Mouse (Mus musculus): ENCODE measurements around the gene Smtnl2. TPM values are rescaled to one million over a fixed set of nuclear protein-coding genes. Genes with fewer than 3 reads are reported as not detected.

Gene Smtnl2
- polyA plus RNA-seq, 1 experiment from 2014 or later: 8.9 TPM

GRCm38 (mm10) chr11:72366126-72366525 lies 45.4 kb downstream of the Smtnl2 start:
- H3K4me2 ChIP-seq: no peak overlapping the region
- no peaks in the 10 kb centered on the region for H3K36me3 ChIP-seq
- no peak for ATAC-seq (ENCODE audit: low read depth)
- no peaks in the 10 kb centered on the region for H3K9me3 ChIP-seq
- H3K4me3 ChIP-seq: no peak overlapping the region
- H3K4me1 ChIP-seq (replicated peaks): peaks cover 4% of the 10 kb centered on the region; the same call in 1 of the 2 replicates
- H3K27ac ChIP-seq (replicated peaks): no peak overlapping the region
- H3K27me3 ChIP-seq: no peaks in the 10 kb centered on the region
- 81% methylated on average over 9 of the region's 9 CpGs for WGBS
- H3K9ac ChIP-seq: no peak overlapping the region

GRCm38 (mm10) chr11:72364526-72364925 lies 47.0 kb downstream of the Smtnl2 start:
- Histone ChIP-seq H3K27ac (replicated peaks) (no peak overlapping the region), H3K4me3 (no peak overlapping the region), H3K27me3 (no peaks in the 10 kb centered on the region), H3K9ac (no peak overlapping the region), H3K4me1 (replicated peaks) (peaks cover 7% of the 10 kb centered on the region; the same call in 1 of the 2 replicates), H3K4me2 (no peak overlapping the region), H3K36me3 (no peaks in the 10 kb centered on the region), H3K9me3 (no peaks in the 10 kb centered on the region)
- ATAC-seq (ENCODE audit: low read depth): no peak
- 93% methylated on average over 5 of the region's 5 CpGs for WGBS

- Histone ChIP-seq H3K4me2 (no peak overlapping the region), H3K27me3 (no peaks in the 10 kb centered on the region), H3K27ac (replicated peaks) (no peak overlapping the region), H3K4me1 (replicated peaks) (peaks cover 7% of the 10 kb centered on the region; the same call in 1 of the 2 replicates), H3K9me3 (no peaks in the 10 kb centered on the region), H3K9ac (no peak overlapping the region), H3K4me3 (no peak overlapping the region), H3K36me3 (no peaks in the 10 kb centered on the region)
- WGBS: 82% methylated on average over 8 of the region's 8 CpGs
- ATAC-seq (ENCODE audit: low read depth): no peak
These were observed 47.8 kb downstream of the Smtnl2 start for GRCm38 (mm10) chr11:72363523-72364240.

- Histone ChIP-seq H3K4me2 (peak within 1 kb of the TSS; percentile 78), H3K9me3 (no peaks in the 10 kb centered on the region), H3K27ac (replicated peaks) (peak within 1 kb of the TSS; percentile 70), H3K36me3 (no peaks in the 10 kb centered on the region), H3K4me1 (replicated peaks) (peaks cover 7% of the 10 kb centered on the region; the same call in 1 of the 2 replicates), H3K4me3 (peak within 1 kb of the TSS; percentile 45), H3K9ac (peak within 1 kb of the TSS; percentile 75), H3K27me3 (no peaks in the 10 kb centered on the region)
- ATAC-seq (ENCODE audit: low read depth): no peak
- 34% methylated on average over 10 of the region's 10 CpGs for WGBS
These were observed 49.2 kb downstream of the Smtnl2 start, which contains the start of gene Tekt1 for GRCm38 (mm10) chr11:72362347-72362741. TSS of gene Tekt1 (minus strand) at chr11:72362442.

- Histone ChIP-seq H3K27me3 (no peaks in the 10 kb centered on the region), H3K4me1 (replicated peaks) (peaks cover 7% of the 10 kb centered on the region; the same call in 1 of the 2 replicates), H3K36me3 (no peaks in the 10 kb centered on the region), H3K9ac (peak overlapping the region; percentile 75), H3K27ac (replicated peaks) (peak overlapping the region; percentile 70), H3K4me3 (peak overlapping the region; percentile 45), H3K4me2 (peak overlapping the region; percentile 78), H3K9me3 (no peaks in the 10 kb centered on the region)
- WGBS: 9% methylated on average over 42 of the region's 42 CpGs
- ATAC-seq (ENCODE audit: low read depth): peak; percentile 94
These were observed 49.8 kb downstream of the Smtnl2 start for GRCm38 (mm10) chr11:72361385-72362346.

- no peaks in the 10 kb centered on the region for H3K9me3 ChIP-seq
- 26% methylated on average over 20 of the region's 20 CpGs for WGBS
- no peak for ATAC-seq (ENCODE audit: low read depth)
- H3K9ac ChIP-seq: 0 out of 2 replicates have a peak overlapping the region, but pooled peaks have one; percentile 8
- no peak overlapping the region for H3K4me3 ChIP-seq
- H3K4me1 ChIP-seq (replicated peaks): no peaks in the 10 kb centered on the region
- no peak overlapping the region for H3K27ac ChIP-seq (replicated peaks)
- no peaks in the 10 kb centered on the region for H3K36me3 ChIP-seq
- no peaks in the 10 kb centered on the region for H3K27me3 ChIP-seq
- H3K4me2 ChIP-seq: peak overlapping the region; percentile 35
These were observed 56.4 kb downstream of the Smtnl2 start for GRCm38 (mm10) chr11:72354971-72355728.

- Histone ChIP-seq H3K4me3 (no peak overlapping the region), H3K27me3 (no peaks in the 10 kb centered on the region), H3K4me1 (replicated peaks) (no peaks in the 10 kb centered on the region), H3K27ac (replicated peaks) (no peak overlapping the region), H3K9ac (no peak overlapping the region), H3K36me3 (no peaks in the 10 kb centered on the region), H3K4me2 (no peak overlapping the region), H3K9me3 (no peaks in the 10 kb centered on the region)
- WGBS: 88% methylated on average over 3 of the region's 3 CpGs
- ATAC-seq (ENCODE audit: low read depth): no peak
These were observed 58.3 kb downstream of the Smtnl2 start for GRCm38 (mm10) chr11:72353186-72353585.

- H3K27ac ChIP-seq (replicated peaks): no peak overlapping the region
- no peaks in the 10 kb centered on the region for H3K27me3 ChIP-seq
- H3K4me2 ChIP-seq: no peak overlapping the region
- ATAC-seq (ENCODE audit: low read depth): no peak
- no peaks in the 10 kb centered on the region for H3K36me3 ChIP-seq
- H3K4me1 ChIP-seq (replicated peaks): no peaks in the 10 kb centered on the region
- WGBS: 37% methylated on average over 1 of the region's 1 CpGs
- no peak overlapping the region for H3K4me3 ChIP-seq
- no peak overlapping the region for H3K9ac ChIP-seq
- no peaks in the 10 kb centered on the region for H3K9me3 ChIP-seq
These were observed 59.2 kb downstream of the Smtnl2 start for GRCm38 (mm10) chr11:72352272-72352671.

GRCm38 (mm10) chr11:72349652-72350051 lies 61.9 kb downstream of the Smtnl2 start:
- ATAC-seq (ENCODE audit: low read depth): no peak
- Histone ChIP-seq H3K4me1 (replicated peaks) (no peaks in the 10 kb centered on the region), H3K27ac (replicated peaks) (no peak overlapping the region), H3K9me3 (no peaks in the 10 kb centered on the region), H3K9ac (no peak overlapping the region), H3K36me3 (no peaks in the 10 kb centered on the region), H3K27me3 (no peaks in the 10 kb centered on the region), H3K4me2 (no peak overlapping the region), H3K4me3 (no peak overlapping the region)
- WGBS: 76% methylated on average over 4 of the region's 4 CpGs

GRCm38 (mm10) chr11:72349016-72349415 lies 62.5 kb downstream of the Smtnl2 start:
- H3K4me2 ChIP-seq: no peak overlapping the region
- H3K27ac ChIP-seq (replicated peaks): no peak overlapping the region
- H3K36me3 ChIP-seq: no peaks in the 10 kb centered on the region
- no peaks in the 10 kb centered on the region for H3K27me3 ChIP-seq
- ATAC-seq (ENCODE audit: low read depth): no peak
- H3K4me1 ChIP-seq (replicated peaks): no peaks in the 10 kb centered on the region
- WGBS: 63% methylated on average over 8 of the region's 8 CpGs
- H3K9ac ChIP-seq: no peak overlapping the region
- H3K9me3 ChIP-seq: no peaks in the 10 kb centered on the region
- no peak overlapping the region for H3K4me3 ChIP-seq

- WGBS: 67% methylated on average over 10 of the region's 10 CpGs
- Histone ChIP-seq H3K4me2 (no peak overlapping the region), H3K9ac (no peak overlapping the region), H3K27ac (replicated peaks) (no peak overlapping the region), H3K27me3 (no peaks in the 10 kb centered on the region), H3K9me3 (no peaks in the 10 kb centered on the region), H3K4me3 (no peak overlapping the region), H3K4me1 (replicated peaks) (no peaks in the 10 kb centered on the region), H3K36me3 (no peaks in the 10 kb centered on the region)
- ATAC-seq (ENCODE audit: low read depth): no peak
These were observed 63.0 kb downstream of the Smtnl2 start for GRCm38 (mm10) chr11:72348563-72348962.

Measured in neural tube, embryonic 13.5 days (tissue).